Mouse (Mus musculus): Measurements from ENCODE around the gene 1110017D15Rik.
A peak's percentile ranks its signal among the peaks of the same experiment; 100 is the strongest.

1110017D15Rik gene

GRCm38 (mm10) chr4:41513309-41513708, 3.8 kb downstream of the 1110017D15Rik start:
- DNase-seq (ENCODE audit: low spot score), result no peak

DNA sequence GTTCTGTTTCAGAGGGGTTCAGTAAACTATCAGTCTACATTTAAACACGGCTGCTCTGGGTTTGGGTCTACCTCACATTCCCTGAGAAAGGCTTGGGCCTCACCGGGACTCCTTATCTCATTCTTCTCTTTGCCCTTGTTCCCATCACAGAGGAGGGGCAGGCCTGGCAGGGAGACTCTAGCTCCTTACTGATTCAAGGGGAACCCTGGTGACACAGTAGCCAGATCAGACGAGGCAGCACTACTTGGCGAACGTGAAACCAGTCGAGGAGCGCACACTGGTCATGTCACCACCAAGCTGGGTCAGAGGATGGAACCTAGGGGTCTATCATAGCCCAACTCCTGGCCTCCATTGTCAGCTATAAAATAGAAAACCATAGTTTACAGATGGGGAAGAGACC, 9.1 kb downstream of the 1110017D15Rik start:
- DNase-seq (ENCODE audit: low spot score), result no peak

DNA sequence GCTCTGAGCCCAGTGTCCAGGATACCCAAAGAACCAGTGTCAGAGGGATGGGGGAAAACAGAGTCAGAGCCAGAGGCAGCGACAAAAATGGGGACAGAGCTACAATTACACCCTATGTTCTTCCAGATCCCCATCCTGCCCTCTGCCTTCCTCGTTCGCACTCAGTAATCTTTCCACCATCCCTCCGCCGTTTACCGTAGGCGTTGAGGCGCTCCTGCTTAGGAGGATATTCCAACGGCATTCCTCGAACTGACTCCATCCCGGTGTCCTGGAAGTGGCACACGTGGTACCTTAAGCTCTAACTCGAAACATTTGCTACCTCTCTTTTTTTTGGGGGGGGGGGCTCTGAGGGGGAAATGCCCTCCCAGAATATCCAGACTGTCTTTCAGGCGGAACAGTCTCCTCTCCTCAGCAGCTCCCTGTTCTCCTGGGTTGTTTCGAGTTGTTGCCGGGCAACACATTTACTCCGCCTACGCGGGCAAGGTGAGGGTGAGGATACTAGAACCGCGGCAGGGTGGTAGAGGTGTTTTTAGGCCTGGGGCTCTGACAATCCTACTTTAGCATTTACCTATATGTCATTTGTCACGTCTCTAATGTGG, 9.7 kb downstream of the 1110017D15Rik start:
- no peak for DNase-seq (ENCODE audit: low spot score)

GRCm38 (mm10) chr4:41506906-41507305, 10.2 kb downstream of the 1110017D15Rik start:
- DNase-seq (ENCODE audit: low spot score), result peak; percentile 84

DNA sequence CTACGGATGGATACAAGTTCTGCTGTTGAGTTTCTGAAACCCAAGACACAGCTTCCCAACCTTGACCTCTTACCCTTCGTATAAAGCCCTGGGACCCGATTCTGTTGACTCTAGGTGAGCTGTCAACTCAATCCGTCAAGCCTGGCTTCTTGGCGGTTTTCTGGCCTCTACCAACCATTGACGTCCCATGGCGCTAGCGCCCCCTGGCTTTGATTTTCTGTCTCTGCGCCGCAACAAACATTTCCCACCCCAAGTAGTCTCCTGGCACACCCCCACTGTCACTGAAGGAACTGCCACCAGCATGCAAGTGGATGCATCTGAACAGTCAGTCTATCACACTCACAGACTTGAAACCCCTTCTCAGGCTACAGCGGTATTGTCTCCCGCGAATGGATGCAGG, 11.0 kb downstream of the 1110017D15Rik start:
- peak; percentile 77 for DNase-seq (ENCODE audit: low spot score)

- DNase-seq (ENCODE audit: low spot score), result no peak
Measured at GRCm38 (mm10) chr4:41505131-41505551, 12.0 kb downstream of the 1110017D15Rik start.

GRCm38 (mm10) chr4:41504325-41504724, 12.8 kb downstream of the 1110017D15Rik start:
- DNase-seq (ENCODE audit: low spot score), result no peak

- DNase-seq (ENCODE audit: low spot score), result peak; percentile 95
Measured at GRCm38 (mm10) chr4:41502986-41503412, 14.1 kb downstream of the 1110017D15Rik start, which contains the start of gene AI464131. Gene AI464131, minus strand, starts transcription at chr4:41503076.

- DNase-seq (ENCODE audit: low spot score), result peak; percentile 24
Measured at GRCm38 (mm10) chr4:41502171-41502940, 14.8 kb downstream of the 1110017D15Rik start.

- DNase-seq (ENCODE audit: low spot score), result no peak
Measured at GRCm38 (mm10) chr4:41500787-41501186, 16.3 kb downstream of the 1110017D15Rik start.

GRCm38 (mm10) chr4:41499619-41500018, 17.5 kb downstream of the 1110017D15Rik start:
- no peak for DNase-seq (ENCODE audit: low spot score)

DNA sequence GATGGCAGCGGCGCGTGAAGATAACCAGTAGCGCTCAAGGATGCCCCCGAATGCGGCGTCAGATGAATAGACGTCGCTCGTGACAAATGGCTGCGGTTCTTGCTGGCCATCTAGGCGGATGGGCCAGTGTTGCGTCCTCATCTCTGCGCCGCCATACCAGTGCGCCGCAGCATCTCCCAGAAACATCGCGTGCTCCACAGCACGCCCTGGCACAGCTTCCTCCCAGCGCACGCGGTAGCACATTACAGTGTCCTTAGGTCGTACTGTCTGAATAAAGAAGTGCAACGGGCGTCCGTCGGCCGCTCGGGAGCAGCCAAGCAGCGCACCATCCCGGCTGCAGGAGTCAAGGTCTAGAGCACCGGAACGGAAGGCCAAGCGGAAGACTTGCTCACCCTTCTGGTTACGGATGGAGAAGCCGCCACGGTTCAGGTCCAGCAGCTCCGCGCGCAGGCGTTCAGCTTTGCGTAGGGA, 18.2 kb downstream of the 1110017D15Rik start:
- DNase-seq (ENCODE audit: low spot score), result no peak

- no peak for DNase-seq (ENCODE audit: low spot score)
Measured at GRCm38 (mm10) chr4:41497995-41498845, 18.9 kb downstream of the 1110017D15Rik start.

- DNase-seq (ENCODE audit: low spot score), result no peak
Measured at GRCm38 (mm10) chr4:41497579-41497978, 19.6 kb downstream of the 1110017D15Rik start.

DNA sequence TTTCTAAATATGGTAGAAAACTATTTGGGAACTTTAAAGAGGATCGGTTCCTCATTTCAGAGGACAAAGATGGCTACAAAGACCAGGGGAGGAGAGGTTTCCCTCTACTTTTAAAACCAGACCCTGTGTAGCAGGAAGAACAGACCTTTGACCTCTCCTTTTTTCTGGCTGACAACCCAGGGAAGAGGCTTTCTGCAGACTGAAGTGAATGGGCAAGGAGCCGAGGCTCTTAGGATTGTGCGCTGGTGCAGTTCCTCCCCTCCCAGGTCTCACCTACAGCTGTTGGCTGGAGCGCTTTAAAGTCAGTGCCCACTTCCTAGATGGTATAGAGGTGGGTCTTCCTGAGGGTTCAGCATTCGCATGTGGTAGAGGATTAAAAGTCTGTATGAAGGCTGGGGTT, 20.1 kb downstream of the 1110017D15Rik start:
- DNase-seq (ENCODE audit: low spot score), result no peak

DNA sequence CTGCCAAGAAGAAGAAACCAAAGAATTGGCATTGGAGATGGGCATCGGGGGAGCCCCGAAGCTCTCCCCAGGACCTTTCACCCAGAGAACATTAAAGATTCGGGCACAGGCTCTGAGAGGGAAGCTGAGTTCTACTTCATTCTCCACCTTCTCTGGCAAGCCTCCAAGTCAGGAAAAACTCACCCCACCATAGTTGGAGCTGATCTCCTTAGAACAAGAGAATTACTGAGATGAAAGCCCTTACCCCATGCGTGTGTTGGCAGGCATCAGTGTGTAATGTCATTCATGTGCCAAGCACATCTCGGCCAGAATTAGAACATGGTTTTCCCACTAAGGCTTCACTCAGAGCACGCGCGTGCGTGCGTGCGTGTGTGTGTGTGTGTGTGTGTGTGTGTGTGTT, 21.3 kb downstream of the 1110017D15Rik start:
- DNase-seq (ENCODE audit: low spot score), result peak; percentile 50

GRCm38 (mm10) chr4:41495076-41495475, 22.1 kb downstream of the 1110017D15Rik start:
- no peak for DNase-seq (ENCODE audit: low spot score)

GRCm38 (mm10) chr4:41494378-41494777, 22.8 kb downstream of the 1110017D15Rik start:
- no peak for DNase-seq (ENCODE audit: low spot score)

GRCm38 (mm10) chr4:41493464-41494116, 23.5 kb downstream of the 1110017D15Rik start:
- DNase-seq (ENCODE audit: low spot score), result no peak

DNA sequence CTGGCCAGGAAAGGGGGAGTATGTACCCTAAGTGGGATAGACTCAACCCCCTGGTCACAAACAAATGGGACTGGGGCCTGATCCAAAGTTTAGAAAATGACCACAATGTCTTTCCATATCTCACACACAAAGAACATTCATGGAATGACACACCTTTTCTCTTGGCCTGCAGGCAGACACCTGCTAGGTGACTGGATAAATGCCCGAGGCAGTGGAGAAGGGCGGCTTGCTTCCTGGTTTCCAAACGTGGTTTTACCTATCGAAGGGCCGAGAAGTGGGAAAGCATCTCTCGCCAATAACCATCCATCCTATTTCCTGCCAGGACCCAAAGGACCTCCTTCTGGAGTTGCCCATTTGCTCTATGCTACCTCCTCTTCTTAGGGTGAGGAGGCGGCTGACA, 24.2 kb downstream of the 1110017D15Rik start:
- no peak for DNase-seq (ENCODE audit: low spot score)

DNA sequence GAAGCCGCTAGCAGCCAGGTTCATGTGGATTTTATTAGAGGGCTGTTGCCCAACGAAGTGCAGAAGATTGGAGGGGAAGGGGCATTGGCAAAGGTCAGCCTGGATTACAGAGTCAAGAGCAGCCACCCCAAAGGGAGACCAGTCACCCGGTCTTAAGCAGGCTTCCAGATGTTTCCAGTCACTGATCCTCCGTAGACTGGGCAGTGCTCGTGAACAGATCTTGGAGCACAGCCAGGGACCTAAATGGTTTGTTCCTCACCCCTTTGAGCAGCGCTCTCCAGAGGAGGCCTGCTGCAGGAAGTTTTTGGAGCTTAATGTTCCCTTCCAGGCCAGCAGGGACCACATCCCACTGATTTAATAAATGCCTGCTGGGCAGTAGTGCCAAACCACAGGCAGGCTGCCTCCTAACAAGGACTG, 35.5 kb downstream of the 1110017D15Rik start:
- DNase-seq (ENCODE audit: low spot score), result peak; percentile 44

DNA sequence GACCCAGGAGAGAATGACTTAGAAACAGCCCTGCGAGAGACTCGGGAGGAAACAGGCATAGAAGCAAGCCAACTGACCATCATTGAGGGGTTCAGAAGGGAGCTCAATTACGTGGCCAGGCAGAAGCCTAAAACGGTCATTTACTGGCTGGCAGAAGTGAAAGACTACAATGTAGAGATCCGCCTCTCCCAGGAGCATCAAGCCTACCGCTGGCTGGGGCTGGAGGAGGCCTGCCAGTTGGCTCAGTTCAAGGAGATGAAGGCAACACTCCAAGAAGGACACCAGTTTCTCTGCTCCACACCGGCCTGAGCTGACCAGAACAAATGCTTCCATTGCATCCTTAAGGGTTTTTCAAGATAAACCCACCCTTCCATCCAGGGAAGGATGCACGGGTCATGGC, 36.9 kb downstream of the 1110017D15Rik start:
- DNase-seq (ENCODE audit: low spot score), result no peak

All from layer of hippocampus, adult 11-12 months (tissue).